Mouse (Mus musculus): ENCODE data around the gene 2410004B18Rik. TPM values are rescaled to one million over a fixed set of nuclear protein-coding genes. Genes with fewer than 3 reads are reported as not detected.
"Not testable (repeated sequence)": the region's sequence is repeated elsewhere in the genome, so short reads cannot be mapped to it uniquely, and the experiment has no call there.

The 2410004B18Rik gene
- total RNA-seq (2022), result 10 to 100 TPM; 13.2 to 21.6 (median 18.0) TPM

DNA sequence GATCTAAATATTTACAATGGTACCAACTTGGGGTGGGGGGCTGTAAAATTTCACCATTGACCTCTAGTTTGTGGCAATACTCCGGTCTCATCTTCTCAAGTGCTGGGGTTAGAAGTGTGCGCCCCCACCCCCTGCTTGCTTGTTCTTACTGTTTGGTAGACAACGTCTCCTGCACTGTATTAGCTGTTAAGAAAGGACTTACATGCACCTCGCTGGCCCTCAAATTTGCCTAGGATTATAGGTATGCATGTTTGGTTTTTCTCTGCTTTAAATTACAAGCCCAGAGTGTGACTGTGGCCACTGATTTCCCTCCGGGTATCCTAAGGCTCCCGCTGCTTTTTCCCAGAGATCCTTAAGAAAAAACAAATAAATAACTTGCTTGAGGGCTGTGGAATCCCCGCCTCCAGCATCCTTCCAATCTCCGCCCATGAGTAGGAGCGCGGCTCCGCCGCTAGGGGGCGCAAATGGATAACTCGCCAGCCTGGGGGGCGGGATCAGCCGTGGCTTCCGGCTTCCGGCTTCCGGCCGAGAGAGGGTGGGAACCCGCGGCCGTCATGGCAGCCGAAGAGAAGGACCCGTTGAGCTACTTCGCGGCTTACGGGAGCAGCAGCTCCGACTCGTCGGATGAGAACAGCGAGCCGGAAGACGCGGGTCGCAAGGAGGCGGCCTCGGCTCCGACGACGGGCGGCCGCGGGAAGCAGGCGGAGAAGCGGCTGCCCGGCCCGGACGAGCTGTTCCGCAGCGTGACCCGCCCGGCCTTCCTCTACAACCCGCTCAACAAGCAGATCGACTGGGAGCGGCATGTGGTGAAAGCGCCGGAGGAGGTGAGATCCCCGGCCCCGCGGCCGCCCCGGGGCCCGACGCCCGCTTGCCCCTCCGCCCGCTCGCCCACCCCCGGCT is at the start of gene 2410004B18Rik:
2410004B18Rik (plus strand) TSS at position 510 of the 900 bp plus-strand sequence.
- DNase-seq (ENCODE audit: low spot score), result peak; percentile 91

DNA sequence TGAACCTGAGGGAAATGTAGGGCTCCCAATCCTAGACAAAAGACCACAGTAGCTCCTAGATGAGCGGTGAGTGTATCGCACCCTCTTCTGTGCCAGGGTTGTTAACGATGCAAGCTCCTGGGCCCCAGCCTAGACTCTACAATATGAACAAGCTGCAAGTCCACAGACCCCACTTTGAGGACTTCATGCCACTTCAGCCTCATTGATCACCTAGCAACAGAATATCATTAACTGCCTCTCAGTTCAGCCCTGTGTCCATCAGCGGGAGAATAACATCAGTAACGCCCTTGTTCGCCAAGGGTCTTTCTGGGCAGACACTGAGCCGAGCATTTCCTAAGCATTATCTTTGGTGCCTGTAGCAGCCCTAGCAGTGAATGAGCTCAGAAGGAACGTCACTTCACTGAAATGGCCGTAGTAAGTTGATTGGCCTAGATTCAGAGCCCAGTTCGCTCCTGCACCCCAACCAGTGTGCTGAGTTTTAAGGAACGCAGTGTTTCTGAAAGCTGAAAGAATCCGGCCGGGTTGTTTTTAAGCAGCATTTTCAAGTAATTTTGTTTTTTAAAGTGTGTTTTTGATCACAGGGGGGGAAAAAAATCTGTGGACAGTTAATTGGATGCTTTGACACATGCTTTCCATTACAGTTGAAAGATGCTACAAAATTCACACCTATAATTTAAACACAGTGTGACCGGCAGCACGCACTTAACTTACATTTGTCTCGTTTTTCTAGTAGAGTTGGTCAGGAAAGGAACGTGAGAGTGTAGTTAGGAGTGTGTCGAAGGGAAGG is 47.3 kb upstream of the 2410004B18Rik start:
- no peak for DNase-seq (ENCODE audit: low spot score)

- DNase-seq (ENCODE audit: low spot score), result no peak
These were observed 45.4 kb upstream of the 2410004B18Rik start for GRCm38 (mm10) chr3:145892451-145892850.

DNA sequence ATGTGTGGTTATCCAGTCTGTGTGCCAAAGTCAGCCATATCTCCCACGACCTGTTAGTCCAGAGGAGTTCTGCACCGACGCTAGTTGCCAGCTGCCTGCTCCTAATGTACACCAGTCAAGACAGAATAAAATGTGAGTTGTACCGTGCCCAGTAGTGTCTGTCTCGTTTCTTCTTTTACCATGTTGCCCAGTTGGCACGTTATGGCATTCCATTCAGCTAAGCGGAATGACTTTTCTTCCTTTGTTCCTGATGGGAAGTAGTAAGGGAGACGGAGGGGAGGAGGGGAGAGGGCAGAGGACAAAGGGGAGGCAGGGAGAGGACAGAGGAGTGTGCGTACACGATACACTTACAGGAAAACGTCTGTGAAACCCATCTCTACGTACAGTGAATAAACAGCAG is 43.7 kb upstream of the 2410004B18Rik start:
- no peak for DNase-seq (ENCODE audit: low spot score)

DNA sequence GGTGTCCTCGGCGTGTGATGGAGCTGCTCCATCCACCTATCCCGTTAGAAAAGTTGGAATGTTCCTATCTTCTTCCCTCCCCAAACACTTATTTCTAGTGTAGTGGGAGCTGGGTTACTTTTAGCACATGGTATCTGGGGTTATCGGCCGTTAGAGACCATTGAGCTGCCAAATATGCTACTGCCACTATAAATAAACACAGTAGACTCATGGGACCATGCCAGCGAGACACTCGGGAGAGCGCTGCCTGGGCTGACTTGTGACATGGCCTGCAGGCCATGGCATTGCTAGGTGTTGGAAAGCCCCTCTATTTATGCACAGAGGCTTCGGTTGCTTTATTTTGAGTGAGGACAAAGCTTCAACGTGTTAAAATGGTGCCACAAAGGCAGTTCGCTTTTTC is 40.1 kb upstream of the 2410004B18Rik start:
- peak; percentile 69 for DNase-seq (ENCODE audit: low spot score)

GRCm38 (mm10) chr3:145899832-145900231 is 38.0 kb upstream of the 2410004B18Rik start:
- DNase-seq (ENCODE audit: low spot score), result peak; percentile 77

- DNase-seq (ENCODE audit: low spot score), result no peak
These were observed 34.3 kb upstream of the 2410004B18Rik start for GRCm38 (mm10) chr3:145903530-145903929.

DNA sequence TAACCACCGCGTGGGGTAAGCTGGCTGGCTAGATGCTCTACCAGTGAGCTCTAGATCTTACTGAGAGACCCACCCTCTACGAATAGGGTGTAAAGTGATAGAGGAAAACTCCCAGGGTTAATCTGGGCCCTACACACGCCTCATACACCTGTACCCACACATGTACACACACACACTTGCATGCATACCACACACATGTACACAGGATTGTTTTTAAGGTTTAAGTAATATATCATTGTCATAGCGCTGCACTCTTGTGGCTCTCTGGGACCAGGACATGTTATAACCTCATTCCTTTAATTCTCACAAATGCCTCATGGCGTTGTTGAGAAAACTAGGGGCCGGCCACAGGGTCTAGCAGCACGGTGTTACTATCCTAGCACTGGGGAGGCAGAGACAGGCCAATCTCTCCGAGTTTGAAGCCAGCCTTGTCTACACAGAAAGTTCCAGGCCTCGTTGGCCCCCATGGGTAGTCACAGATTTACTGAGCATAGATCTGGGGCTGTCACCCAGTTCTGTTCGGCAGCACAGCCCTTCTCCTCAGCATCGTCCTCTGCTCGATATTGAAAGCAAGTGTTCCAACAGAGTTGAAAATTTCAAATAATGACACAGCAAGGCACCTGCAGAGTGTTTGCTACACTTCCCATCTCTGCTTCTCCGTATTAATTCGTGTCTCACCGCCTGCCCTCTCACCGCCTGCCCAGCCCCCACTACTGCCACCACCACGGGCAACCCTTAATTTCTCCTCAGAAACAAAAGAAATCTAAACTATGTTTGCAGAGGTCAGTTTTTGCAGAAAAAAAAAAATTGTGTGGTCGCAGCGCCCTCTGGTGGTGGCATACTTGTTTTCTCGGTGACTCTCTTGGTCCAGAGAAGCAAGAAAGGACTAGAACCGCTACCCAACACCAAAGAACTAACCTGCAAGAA is 32.7 kb upstream of the 2410004B18Rik start:
- DNase-seq (ENCODE audit: low spot score), result peak; percentile 68

DNA sequence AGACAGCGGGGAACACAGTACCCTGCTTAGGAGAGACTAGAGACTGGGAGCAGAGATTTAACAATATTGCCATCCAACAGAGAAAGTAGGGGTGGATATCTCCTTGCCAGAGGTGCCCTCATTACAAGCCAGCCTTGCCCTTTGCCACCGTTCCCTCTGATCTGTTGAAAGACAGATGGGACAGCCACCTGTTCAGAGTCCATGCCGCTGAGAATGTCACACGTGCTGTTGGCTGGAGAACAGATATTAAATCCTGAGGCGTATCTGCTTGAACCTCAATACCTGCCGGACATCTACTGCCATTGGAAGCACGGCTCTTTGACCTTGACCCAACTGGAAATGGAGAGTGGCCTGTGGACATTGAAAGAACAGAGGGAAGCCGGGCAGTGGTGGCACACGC is 31.2 kb upstream of the 2410004B18Rik start:
- DNase-seq (ENCODE audit: low spot score), result no peak

DNA sequence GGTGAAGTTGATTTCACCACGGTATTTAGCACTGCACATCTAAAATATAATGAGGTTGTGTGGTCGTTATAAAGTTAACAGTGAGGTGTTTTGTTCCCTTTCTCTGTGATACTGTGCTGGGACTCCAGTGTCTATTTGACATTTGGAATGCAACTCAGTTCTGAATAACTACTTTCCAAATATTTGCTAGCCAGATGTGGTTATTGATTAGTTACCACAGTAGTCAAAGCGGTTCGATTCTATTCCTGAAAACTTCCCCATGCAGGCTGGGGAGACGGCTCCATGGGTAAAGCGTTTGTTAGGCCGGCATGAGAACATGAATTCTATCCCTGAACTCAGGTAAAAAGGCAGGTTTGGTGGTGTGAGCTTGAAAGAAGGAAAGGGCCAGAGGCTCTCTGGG is 25.3 kb upstream of the 2410004B18Rik start:
- no peak for DNase-seq (ENCODE audit: low spot score)

GRCm38 (mm10) chr3:145913263-145913662 is 24.6 kb upstream of the 2410004B18Rik start:
- no peak for DNase-seq (ENCODE audit: low spot score)

DNA sequence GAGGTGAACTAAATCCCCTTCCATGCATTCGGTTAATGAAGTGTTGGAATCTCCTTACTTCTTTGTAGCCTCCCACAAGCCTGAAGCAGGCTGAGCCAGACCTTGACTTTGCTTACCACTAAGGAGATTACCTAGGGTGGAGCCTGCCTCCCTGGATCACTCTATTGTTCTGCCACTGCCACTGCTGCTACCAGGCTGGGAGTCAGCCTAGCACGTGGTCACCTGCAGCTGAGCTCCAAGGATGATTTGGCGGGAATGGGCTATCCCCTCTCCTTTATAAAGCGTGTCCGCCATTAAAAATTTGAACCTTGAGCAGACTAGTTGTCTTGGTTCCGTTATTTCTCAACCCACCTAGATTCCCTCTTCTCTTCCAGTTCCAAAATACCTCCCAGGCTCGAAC is 23.9 kb upstream of the 2410004B18Rik start:
- not testable (repeated sequence) for DNase-seq (ENCODE audit: low spot score)

DNA sequence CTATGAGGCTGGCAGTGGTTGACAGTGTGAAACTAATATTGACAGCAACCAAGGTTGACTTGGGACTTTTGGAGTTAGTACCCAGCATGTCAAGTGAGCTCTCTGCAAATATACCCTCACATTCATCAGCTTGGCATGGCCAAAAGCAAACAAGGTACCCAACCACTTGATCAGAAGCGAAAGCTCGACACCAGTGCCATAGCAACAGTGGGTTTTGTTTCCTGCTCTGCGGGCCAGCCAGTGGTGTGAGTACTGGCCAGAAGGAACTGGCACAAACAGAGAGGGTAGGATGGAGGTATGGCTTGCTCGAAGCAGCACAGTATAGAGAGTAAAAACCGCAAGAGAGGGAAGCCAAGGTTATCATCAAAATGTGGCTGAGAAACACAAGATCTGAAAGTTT is 21.4 kb upstream of the 2410004B18Rik start:
- DNase-seq (ENCODE audit: low spot score), result no peak

DNA sequence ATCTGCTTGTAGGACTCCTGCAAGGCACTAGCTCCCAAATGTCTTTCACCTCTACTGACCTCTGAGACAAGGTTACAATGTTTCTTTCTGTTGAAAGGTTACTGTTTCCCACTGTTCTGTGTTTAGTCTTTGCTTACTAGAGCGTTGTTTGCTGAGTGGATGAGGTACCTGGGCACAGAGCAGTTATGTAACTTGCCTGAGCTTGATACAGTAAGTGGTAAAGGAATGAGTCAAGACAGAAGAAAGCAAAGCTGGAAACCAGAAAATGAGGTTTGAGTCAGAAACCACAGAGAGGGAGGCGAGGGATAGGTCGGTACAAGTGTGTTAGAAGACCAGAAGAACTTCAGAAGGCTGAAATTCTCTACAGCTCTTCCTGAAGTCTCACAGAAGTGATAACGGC is 21.0 kb upstream of the 2410004B18Rik start:
- no peak for DNase-seq (ENCODE audit: low spot score)

DNA sequence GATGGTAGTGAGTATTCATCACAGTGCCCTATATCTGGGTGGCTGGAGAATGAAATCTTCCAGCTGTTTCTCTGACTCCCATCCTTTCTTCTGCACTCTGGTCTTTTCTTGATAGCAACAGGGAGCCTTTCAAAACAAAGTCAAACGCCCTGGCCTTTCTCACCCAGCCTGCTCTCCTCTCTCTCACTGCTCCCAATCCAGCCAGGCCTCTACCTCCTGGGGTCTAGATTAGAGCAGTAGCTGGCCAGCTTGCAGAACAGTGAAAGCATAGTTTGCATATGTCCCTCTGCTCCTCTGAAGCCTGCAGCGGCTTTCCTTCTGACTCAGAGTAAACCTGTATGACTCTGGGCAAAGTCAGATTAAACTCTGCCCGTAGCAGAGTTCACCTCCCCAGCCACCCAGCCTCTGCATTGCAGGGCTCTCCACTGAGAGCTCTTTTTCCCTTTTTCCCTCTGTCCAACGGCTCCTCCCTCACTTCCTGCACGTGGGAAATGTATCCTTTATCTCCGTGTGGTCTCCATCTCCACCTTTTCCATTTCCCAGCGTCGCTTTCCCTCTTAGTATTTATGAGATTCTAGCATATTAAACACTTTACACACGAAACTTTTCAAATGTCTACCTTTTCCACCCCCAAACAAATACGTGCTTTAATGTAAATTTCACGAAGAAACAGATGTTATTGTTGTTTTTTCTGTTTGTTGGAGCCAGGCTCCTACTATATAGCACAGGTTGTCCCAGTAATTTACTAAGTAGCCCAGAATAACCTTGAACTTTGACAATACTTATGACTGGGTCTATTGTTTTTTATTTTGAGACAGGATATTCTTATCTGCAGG is 15.6 kb upstream of the 2410004B18Rik start, which contains the start of gene Bcl10:
Bcl10 (plus strand) TSS at position 786 of the 836 bp plus-strand sequence.
- DNase-seq (ENCODE audit: low spot score), result no peak

DNA sequence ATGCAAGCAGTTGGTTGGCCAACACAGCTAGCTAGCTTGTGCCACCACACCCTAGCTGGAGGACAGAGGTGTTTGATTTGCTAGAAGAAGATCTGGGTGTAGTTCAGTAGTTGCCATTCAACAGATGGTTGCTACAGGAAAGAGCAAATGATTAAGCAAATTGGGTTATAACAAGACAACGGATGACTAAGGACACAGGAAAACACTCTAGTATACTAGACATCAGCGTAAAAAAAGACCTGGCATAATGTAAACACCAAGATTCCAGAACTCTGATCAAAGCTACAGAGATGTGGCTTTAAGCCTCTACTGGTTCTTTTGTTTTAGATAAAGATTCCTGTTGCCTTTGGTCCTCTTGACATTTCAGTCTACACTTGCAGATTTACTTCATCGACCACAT is 14.8 kb upstream of the 2410004B18Rik start:
- no peak for DNase-seq (ENCODE audit: low spot score)

GRCm38 (mm10) chr3:145923874-145924577 is 13.8 kb upstream of the 2410004B18Rik start:
- DNase-seq (ENCODE audit: low spot score), result peak; percentile 98

DNA sequence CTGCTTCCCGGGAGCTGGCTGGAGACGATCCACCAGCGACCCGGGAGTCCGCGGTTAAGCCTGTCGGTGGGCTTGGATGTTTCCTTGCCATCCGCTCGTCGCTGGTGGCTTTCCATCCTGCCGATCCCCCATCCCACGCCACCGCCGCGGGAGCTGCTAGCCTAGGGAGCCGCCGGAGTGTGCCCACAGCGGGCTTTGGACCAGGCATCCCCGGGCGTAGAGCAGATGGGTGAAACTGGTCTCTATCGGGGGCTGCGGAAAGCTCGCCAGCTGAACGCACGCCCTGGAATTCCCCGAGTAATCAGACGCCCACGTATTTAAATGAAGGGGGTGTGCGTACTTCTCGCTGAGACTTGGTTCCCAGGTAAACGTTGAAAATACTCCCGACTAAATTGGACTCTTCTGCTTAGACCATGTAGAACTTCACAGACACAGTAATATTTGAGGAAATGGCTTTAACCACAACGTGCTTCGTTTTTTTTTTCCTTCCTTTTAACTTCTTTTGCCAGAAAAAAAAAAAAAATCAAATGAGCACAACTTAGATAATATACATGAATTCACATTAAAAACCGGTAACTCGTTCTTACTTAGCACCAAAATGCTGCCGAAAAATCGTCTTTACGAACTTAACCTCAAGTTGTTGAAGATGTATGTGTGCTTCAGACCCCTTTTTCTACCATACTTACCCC is 13.0 kb upstream of the 2410004B18Rik start:
- peak; percentile 45 for DNase-seq (ENCODE audit: low spot score)

GRCm38 (mm10) chr3:145925506-145925905 is 12.3 kb upstream of the 2410004B18Rik start:
- DNase-seq (ENCODE audit: low spot score), result no peak
